Mouse (Mus musculus) forebrain, embryonic 11.5 days (tissue): ENCODE results near the gene Bad. TPM values are rescaled to one million over a fixed set of nuclear protein-coding genes. Genes with fewer than 3 reads are reported as not detected.

Experiments used
- ATAC-seq: fragments of 200-750 bp; cut with Nextera tagmentation; replicated peaks from 2 replicates; pipeline ENCODE4 v1.8.0; 2017; ENCODE audit warnings: moderate TSS enrichment; ENCODE audit not compliant: low FRiP score
- DNase-seq: peaks from one replicate; pipeline ENCODE4 v3.0.0-alpha.2; 2017; ENCODE audit warnings: low spot score
- H3K27ac ChIP-seq: fragments of 300-500 bp; sonication (generic); 2 replicates; pipeline ENCODE4 v1.5.1; 2014; ENCODE audit warnings: low read depth, low read length
- H3K27me3 ChIP-seq: fragments of 300-500 bp; sonication (generic); 2 replicates; pipeline ENCODE4 v1.6.1; 2014; ENCODE audit warnings: mild to moderate bottlenecking, low read length, mixed read lengths; ENCODE audit not compliant: control insufficient read depth, insufficient read depth
- H3K36me3 ChIP-seq: fragments of 300-500 bp; sonication (generic); 2 replicates; pipeline ENCODE4 v1.6.1; 2014; ENCODE audit warnings: mild to moderate bottlenecking, low read length, moderate library complexity, mixed read lengths; ENCODE audit not compliant: control insufficient read depth, insufficient read depth
- H3K4me1 ChIP-seq: fragments of 300-500 bp; sonication (generic); replicated peaks from 2 replicates; pipeline ENCODE4 v1.6.1; 2014; ENCODE audit warnings: low read length, mixed read lengths; ENCODE audit not compliant: control insufficient read depth, insufficient read depth
- H3K4me2 ChIP-seq: fragments of 300-500 bp; sonication (generic); 2 replicates; pipeline ENCODE4 v1.6.1; 2014; ENCODE audit warnings: low read depth, mild to moderate bottlenecking, low read length, moderate library complexity, mixed read lengths; ENCODE audit not compliant: severe bottlenecking
- H3K4me3 ChIP-seq: fragments of 300-500 bp; sonication (generic); 2 replicates; pipeline ENCODE4 v1.5.1; 2014; ENCODE audit warnings: low read depth, low read length
- H3K9ac ChIP-seq: fragments of 300-500 bp; sonication (generic); 2 replicates; pipeline ENCODE4 v1.6.1; 2014; ENCODE audit warnings: low read length
- H3K9me3 ChIP-seq: fragments of 300-500 bp; sonication (generic); 2 replicates; pipeline ENCODE4 v1.6.1; 2016; ENCODE audit warnings: low read length, mixed read lengths; ENCODE audit not compliant: control insufficient read depth
- WGBS: fragments of 180-500 bp; shearing (Covaris S2); extraction: QIAGEN DNeasy Blood & Tissue Kit; methylation state at CpG from one replicate; pipeline ENCODE4 v1.1.7; 2014; 5-methylcytosine and 5-hydroxymethylcytosine counted together
- polyA plus RNA-seq: library from polyadenylated mRNA; unstranded; fragments of >200 nt; fragmentation: Nextera tagmentation; extraction: Ambion mirVana; gene quantifications from 2 replicates; pipeline ENCODE4 v1.2.1, GENCODE M21; 2014

Gene Bad
- polyA plus RNA-seq, 1 experiment from 2014 or later = 56.6 TPM

DNA sequence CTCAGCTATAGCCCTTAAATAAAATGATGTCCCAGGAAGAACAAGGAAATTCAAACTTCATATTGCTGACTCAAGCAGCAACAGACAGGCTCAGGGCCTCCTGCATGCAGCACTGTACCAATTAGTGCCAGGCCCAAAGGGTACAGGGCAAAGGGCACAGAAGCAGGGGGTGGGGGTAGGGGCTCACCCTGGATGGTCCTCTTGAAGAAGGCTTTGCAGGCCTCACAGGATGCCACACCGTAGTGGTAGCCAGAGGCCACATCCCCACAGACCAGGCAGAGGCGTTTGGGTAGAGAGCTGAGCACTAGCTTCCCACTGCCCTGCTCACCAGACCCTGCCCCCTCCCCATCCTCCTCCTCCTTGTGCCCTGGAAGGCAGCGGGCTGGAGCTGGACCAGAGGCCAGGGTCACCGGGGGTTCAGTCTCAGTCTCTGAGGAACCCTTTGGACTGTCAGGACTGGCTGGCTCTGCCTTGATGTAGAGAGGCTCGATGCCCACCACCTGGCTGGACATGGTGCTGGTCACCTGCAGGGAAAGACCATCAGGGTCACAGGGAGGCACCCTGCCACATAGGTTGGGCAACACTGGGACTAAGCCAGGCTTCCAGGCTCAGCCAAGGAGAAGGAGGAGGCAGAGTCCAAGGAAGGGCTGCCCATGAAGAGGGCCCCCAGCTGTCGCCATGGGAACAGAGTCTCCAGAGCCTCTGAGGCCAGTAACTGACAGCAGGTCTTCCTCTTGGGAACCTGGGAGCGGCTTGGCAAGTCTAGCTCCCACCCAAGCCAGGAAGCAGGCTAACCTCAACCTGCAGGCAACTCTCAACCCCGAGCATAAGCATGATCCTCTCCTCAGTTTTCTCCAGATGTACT lies 21.6 kb upstream of the Bad start:
- 46% methylated on average over 7 of the region's 8 CpGs for WGBS
- H3K27me3 ChIP-seq = peaks cover 24% of the 10 kb centered on the region
- peak overlapping the region; percentile 64; the same call in 1 of the 2 replicates for H3K4me2 ChIP-seq
- ATAC-seq (no peak), DNase-seq (peak; percentile 62)
- peaks cover 16% of the 10 kb centered on the region; the same call in 1 of the 2 replicates for H3K4me1 ChIP-seq
- H3K9ac ChIP-seq = peak overlapping the region; percentile 86; the same call in 1 of the 2 replicates
- peak overlapping the region; percentile 86 for H3K4me3 ChIP-seq
- H3K9me3 ChIP-seq = no peaks in the 10 kb centered on the region
- no peak overlapping the region for H3K27ac ChIP-seq
- H3K36me3 ChIP-seq = no peaks in the 10 kb centered on the region

DNA sequence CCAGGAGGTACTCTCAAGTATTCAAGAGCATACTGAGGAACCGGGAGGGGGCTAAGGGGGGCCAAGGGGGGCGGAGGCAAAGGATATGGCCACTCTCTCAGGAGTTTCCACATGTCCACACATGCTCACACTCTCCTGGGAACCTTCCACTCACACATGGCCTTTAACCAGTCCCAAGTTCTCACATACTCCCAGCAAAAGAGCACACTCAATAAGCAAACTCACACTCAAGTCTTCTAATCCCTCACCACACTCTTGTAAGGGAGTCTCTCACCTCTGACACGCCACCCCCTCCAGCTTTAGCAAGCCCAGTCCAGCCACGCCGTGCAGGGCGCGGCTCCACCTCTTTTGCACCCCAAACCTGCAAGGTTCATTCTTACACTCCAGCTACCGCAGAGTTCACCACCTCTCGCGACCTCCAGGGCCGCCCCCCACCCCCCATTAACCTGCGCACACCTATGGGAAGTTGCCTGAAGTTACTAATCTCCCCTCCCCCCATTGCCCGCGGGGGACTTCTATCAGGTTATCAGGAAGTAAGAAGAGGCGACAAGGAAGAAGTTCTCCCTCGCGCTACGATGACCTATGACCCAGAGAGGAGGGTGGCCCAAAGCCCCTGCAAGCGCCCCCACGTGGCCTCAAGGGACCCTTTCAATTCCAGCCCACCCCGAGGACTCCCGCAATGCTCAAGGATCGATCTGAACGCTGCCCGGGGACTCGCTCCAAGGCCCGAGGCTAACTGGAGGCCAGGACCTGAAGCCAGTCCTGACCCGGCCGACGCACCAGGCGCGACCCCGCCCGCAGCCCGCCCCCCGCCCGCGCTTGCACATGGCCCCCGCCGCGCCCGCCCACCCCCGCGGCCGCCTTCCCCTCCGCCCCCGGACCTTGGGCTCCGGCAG lies 20.7 kb upstream of the Bad start:
- ATAC-seq = no peak; the same call in 1 of the 2 replicates
- Histone ChIP-seq H3K9ac (peak overlapping the region; percentile 86), H3K9me3 (no peaks in the 10 kb centered on the region), H3K4me2 (peak overlapping the region; percentile 64), H3K4me1 (peaks cover 17% of the 10 kb centered on the region; the same call in 1 of the 2 replicates), H3K27ac (peak overlapping the region; percentile 72), H3K36me3 (no peaks in the 10 kb centered on the region), H3K4me3 (peak overlapping the region; percentile 86), H3K27me3 (peaks cover 33% of the 10 kb centered on the region)
- 2% methylated on average over 39 of the region's 48 CpGs for WGBS
- DNase-seq = no peak

DNA sequence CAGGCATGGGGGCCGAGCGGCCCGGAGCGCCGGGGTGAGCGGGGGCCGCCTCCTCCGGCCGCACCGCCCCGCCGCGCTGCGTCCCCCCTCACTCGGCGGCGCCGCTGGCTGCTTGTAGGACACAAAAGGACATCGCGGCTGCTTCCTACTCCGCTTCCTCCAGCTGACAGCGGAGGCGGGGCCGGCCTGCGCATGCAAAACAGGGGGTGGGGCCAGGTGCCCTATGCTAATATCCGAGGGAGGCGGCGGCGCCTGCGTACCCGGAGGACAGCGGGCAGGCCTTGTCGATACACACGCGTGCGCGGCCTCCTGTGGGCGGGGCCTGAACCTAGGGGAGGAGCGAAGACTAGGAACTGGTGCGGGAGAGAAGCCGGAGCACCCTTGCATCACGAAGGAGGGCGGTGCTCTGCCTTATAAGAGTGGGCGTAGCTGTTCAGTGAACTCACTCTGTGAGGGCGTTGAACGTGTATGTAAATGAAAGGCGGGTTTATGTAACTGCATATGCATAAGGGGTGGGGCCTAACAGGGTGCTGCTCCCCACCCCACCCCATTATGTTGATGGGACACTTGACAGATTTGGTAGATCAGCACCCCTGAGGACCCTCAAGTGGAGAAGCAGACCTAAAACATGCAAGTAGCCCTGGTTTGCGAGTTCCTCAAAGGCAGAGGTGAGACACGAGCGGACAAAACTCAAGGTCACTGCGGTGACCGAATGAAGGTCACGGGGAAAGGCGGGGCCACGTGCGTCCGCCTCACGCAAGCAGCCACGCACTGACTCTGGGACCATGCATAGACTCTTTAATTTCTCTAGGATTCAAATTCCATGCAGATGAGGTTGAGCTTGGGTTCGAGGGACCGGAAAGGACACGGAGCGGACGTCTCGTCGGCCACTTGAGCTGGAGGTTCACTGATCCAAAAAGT lies 19.8 kb upstream of the Bad start, which contains the start of gene Esrra:
Gene Esrra (minus strand): TSS at position 167 of the 921 bp plus-strand sequence.
- peak within 1 kb of the TSS; percentile 64 for H3K4me2 ChIP-seq
- DNase-seq (peak; percentile 100), ATAC-seq (peak; percentile 94)
- no peaks in the 10 kb centered on the region for H3K36me3 ChIP-seq
- peak within 1 kb of the TSS; percentile 86 for H3K9ac ChIP-seq
- H3K27me3 ChIP-seq = peaks cover 42% of the 10 kb centered on the region
- no peaks in the 10 kb centered on the region for H3K9me3 ChIP-seq
- 1% methylated on average over 47 of the region's 66 CpGs for WGBS
- peaks cover 18% of the 10 kb centered on the region; the same call in 1 of the 2 replicates for H3K4me1 ChIP-seq
- peak within 1 kb of the TSS; percentile 72 for H3K27ac ChIP-seq
- peak within 1 kb of the TSS; percentile 86 for H3K4me3 ChIP-seq

DNA sequence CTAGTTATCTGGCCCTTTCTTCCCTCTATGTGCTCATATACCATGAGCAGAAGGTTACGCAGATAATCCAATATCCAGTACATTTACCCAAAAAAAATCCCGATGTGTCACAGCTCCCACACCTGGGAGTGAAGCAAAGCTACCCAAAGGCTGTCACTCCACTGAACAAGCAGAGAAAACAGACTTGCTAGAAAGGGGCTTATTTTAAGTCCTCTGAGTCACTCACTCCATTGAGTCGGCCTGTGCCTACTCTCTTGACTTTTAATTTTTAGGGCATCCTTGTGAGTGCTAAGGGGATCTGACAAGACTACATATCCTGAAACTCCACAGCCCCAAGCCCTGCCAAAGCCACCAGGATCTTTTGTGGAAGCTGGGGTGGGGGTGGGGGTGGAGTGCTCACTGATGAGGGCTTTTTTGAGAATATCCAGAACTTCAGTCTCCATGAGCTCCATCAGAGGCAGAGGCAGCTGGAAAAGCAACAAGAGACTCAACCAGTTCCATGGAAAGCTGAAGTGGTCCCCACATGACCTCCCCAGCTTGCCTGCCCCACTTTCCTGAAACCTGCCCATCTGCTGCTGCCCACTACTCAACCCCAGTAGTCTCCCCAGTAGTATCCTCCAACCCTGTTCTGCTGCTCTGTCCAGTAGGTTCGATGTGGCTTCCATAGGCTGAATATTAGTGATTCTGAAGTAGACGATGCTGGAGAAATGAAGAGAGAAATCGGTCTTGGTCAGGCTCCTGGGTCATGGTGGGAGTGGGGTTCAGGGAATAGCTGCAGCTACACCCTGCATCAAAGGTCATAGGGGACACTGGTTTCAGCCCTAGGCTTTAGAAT lies 18.5 kb upstream of the Bad start:
- Histone ChIP-seq H3K27ac (no peak overlapping the region), H3K4me3 (no peak overlapping the region), H3K27me3 (peaks cover 55% of the 10 kb centered on the region), H3K4me1 (peaks cover 21% of the 10 kb centered on the region; the same call in 1 of the 2 replicates), H3K9me3 (no peaks in the 10 kb centered on the region), H3K36me3 (no peaks in the 10 kb centered on the region), H3K9ac (no peak overlapping the region), H3K4me2 (no peak overlapping the region)
- no peak for ATAC-seq
- DNase-seq = no peak
- WGBS = 59% methylated on average over 6 of the region's 6 CpGs

DNA sequence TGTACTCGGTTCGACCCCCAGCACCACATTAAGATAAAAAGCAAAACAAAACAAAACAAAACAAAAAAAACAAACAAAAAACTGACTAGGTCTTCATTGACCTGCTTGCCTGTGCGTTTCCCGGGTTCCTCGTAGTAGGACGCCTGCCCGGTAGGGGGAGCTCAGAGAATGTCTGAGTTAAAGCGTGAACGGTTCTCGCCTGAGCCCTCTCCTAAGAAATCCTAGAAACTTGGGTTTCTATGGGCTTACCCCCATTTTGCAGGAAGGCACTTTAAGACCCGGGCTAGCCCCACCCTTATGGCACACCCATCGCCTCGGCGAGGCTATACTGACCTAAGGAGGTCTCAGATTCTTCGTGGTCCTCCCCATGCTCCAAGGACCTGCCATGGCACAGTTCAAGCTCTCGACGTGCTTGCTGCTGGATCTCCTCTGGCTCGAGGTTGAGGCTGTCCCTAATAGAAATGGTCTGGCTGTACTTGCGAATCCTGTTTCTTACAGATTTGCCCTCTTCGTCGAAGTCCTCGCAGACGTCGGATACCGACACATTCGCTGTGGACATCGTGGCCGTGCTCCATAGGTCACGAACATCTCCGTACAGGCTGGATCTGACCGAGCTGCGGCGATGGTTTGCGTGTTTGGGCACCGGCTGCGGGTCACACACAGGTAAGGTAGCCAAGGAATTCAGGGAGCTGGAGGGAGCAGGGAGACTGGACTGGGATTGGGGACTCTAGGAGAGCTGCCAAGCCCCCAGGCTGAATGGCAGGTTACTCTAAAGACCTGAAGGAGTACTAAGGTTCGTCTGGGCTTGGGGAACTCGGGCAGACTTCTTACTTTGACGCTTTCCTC lies 17.0 kb upstream of the Bad start:
- no peak overlapping the region for H3K27ac ChIP-seq
- DNase-seq (peak; percentile 88), ATAC-seq (no peak)
- H3K36me3 ChIP-seq = no peaks in the 10 kb centered on the region
- 0 out of 2 replicates have a peak overlapping the region, but pooled peaks have one; percentile 15 for H3K4me2 ChIP-seq
- peak overlapping the region; percentile 5; the same call in 1 of the 2 replicates for H3K4me3 ChIP-seq
- 4% methylated on average over 39 of the region's 39 CpGs for WGBS
- H3K9me3 ChIP-seq = no peaks in the 10 kb centered on the region
- peaks cover 60% of the 10 kb centered on the region for H3K27me3 ChIP-seq
- H3K4me1 ChIP-seq = peaks cover 21% of the 10 kb centered on the region; the same call in 1 of the 2 replicates
- no peak overlapping the region for H3K9ac ChIP-seq

DNA sequence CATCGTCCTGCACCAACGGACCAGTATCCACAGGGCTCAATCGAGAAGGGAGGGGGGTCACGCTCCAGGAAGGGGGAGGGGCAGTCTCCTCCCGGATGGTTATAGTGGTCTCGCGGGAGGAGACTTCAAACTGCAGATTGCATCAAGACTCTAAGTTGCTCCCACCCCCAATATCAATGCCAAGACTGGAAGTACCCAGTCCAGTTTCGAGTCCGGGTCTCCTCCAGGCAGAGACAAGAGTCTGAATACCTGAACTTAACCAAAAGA lies 16.4 kb upstream of the Bad start, which contains the start of gene Catsperz:
Gene Catsperz (minus strand): TSS at position 74 of the 267 bp plus-strand sequence.
- Histone ChIP-seq H3K4me1 (peaks cover 17% of the 10 kb centered on the region; the same call in 1 of the 2 replicates), H3K27me3 (peaks cover 62% of the 10 kb centered on the region), H3K4me3 (peak within 1 kb of the TSS; percentile 9; the same call in 1 of the 2 replicates), H3K4me2 (0 out of 2 replicates have a peak within 1 kb of the TSS, but pooled peaks have one; percentile 15), H3K9me3 (no peaks in the 10 kb centered on the region), H3K27ac (no peak within 1 kb of the TSS), H3K36me3 (no peaks in the 10 kb centered on the region), H3K9ac (no peak within 1 kb of the TSS)
- no peak for DNase-seq
- 3% methylated on average over 9 of the region's 9 CpGs for WGBS
- ATAC-seq = no peak
